Mouse (Mus musculus) heart, postnatal 0 days (tissue): ENCODE data around the gene Pdzd2.

ENCODE experiments used
- CTCF ChIP-seq: IDR thresholded peaks from 2 replicates; pipeline ENCODE4 v1.5.1; 2016; ENCODE audit warnings: antibody characterized with exemption, control low read depth, low read depth
- EP300 ChIP-seq: IDR thresholded peaks from 2 replicates; pipeline ENCODE4 v1.6.1; 2016; ENCODE audit warnings: antibody characterized with exemption, low read depth

GRCm38 (mm10) chr15:12592628-12593027 lies 147.1 kb downstream of the Pdzd2 start:
- no peak for TF ChIP-seq CTCF
- TF ChIP-seq EP300: no peak
